Mouse (Mus musculus): ENCODE measurements around the gene Flot2. TPM values are rescaled to one million over a fixed set of nuclear protein-coding genes. Genes with fewer than 3 reads are reported as not detected.
A peak's percentile ranks its signal among the peaks of the same experiment; 100 is the strongest.

Flot2 gene
- 106 and 117 TPM in 2 replicates for polyA plus RNA-seq (2014; fragmentation: Nextera tagmentation; extraction: Ambion mirVana)

- peak; percentile 87 for ATAC-seq (ENCODE audit: low read depth)
Observed at GRCm38 (mm10) chr11:78037831-78038752, at the start of gene Flot2. Flot2 (plus strand) TSS chr11:78037931.

GRCm38 (mm10) chr11:77989071-77989690, 48.5 kb upstream of the Flot2 start:
- Histone ChIP-seq H3K9me3 (ENCODE audit: control insufficient read depth, low read length) (no peaks in the 10 kb centered on the region), H3K4me2 (ENCODE audit: low read depth, low read length) (no peak overlapping the region), H3K36me3 (ENCODE audit: control insufficient read depth, insufficient read depth, low read length) (peaks cover 14% of the 10 kb centered on the region; the same call in 1 of the 2 replicates), H3K4me1 (ENCODE audit: control insufficient read depth, insufficient read depth, low read length) (0 out of 2 replicates have a peak, but pooled peaks cover 4% of the 10 kb centered on the region), H3K27ac (ENCODE audit: low read depth, low read length) (no peak overlapping the region), H3K9ac (replicated peaks; ENCODE audit: low read depth, low read length) (no peak overlapping the region), H3K27me3 (ENCODE audit: control insufficient read depth, insufficient read depth, low read length) (no peaks in the 10 kb centered on the region), H3K4me3 (ENCODE audit: low read depth, low read length) (no peak overlapping the region)
- WGBS: 95% methylated on average over 13 of the region's 13 CpGs
- no peak for ATAC-seq (ENCODE audit: low read depth)

More at GRCm38 (mm10) chr11:78037831-78038752, at the start of gene Flot2:
- Histone ChIP-seq H3K36me3 (ENCODE audit: control insufficient read depth, insufficient read depth, low read length) (peaks cover 4% of the 10 kb centered on the region; the same call in 1 of the 2 replicates), H3K27me3 (ENCODE audit: control insufficient read depth, insufficient read depth, low read length) (no peaks in the 10 kb centered on the region), H3K9me3 (ENCODE audit: control insufficient read depth, low read length) (no peaks in the 10 kb centered on the region), H3K9ac (replicated peaks; ENCODE audit: low read depth, low read length) (peak within 1 kb of the TSS; percentile 97), H3K27ac (ENCODE audit: low read depth, low read length) (peak within 1 kb of the TSS; percentile 84), H3K4me2 (ENCODE audit: low read depth, low read length) (peak within 1 kb of the TSS; percentile 67), H3K4me1 (ENCODE audit: control insufficient read depth, insufficient read depth, low read length) (peaks cover 21% of the 10 kb centered on the region), H3K4me3 (ENCODE audit: low read depth, low read length) (peak within 1 kb of the TSS; percentile 89)
- 3% methylated on average over 50 of the region's 55 CpGs for WGBS

- ATAC-seq (ENCODE audit: low read depth): no peak
- Histone ChIP-seq H3K27me3 (ENCODE audit: control insufficient read depth, insufficient read depth, low read length) (no peaks in the 10 kb centered on the region), H3K4me2 (ENCODE audit: low read depth, low read length) (no peak overlapping the region), H3K9ac (replicated peaks; ENCODE audit: low read depth, low read length) (no peak overlapping the region), H3K27ac (ENCODE audit: low read depth, low read length) (no peak overlapping the region), H3K36me3 (ENCODE audit: control insufficient read depth, insufficient read depth, low read length) (no peaks in the 10 kb centered on the region; the same call in 1 of the 2 replicates), H3K4me1 (ENCODE audit: control insufficient read depth, insufficient read depth, low read length) (no peaks in the 10 kb centered on the region), H3K9me3 (ENCODE audit: control insufficient read depth, low read length) (no peaks in the 10 kb centered on the region), H3K4me3 (ENCODE audit: low read depth, low read length) (no peak overlapping the region)
- 81% methylated on average over 1 of the region's 1 CpGs for WGBS
Observed at GRCm38 (mm10) chr11:77995556-77995955, 42.2 kb upstream of the Flot2 start.

- H3K4me3 ChIP-seq (ENCODE audit: low read depth, low read length): no peak overlapping the region
- WGBS: 99% methylated on average over 5 of the region's 5 CpGs
- no peak overlapping the region for H3K4me2 ChIP-seq (ENCODE audit: low read depth, low read length)
- peaks cover 46% of the 10 kb centered on the region for H3K36me3 ChIP-seq (ENCODE audit: control insufficient read depth, insufficient read depth, low read length)
- H3K9me3 ChIP-seq (ENCODE audit: control insufficient read depth, low read length): no peaks in the 10 kb centered on the region
- ATAC-seq (ENCODE audit: low read depth): no peak
- no peak overlapping the region for H3K9ac ChIP-seq (replicated peaks; ENCODE audit: low read depth, low read length)
- H3K27me3 ChIP-seq (ENCODE audit: control insufficient read depth, insufficient read depth, low read length): no peaks in the 10 kb centered on the region
- H3K4me1 ChIP-seq (ENCODE audit: control insufficient read depth, insufficient read depth, low read length): no peaks in the 10 kb centered on the region
- H3K27ac ChIP-seq (ENCODE audit: low read depth, low read length): no peak overlapping the region
Observed at GRCm38 (mm10) chr11:78006446-78006845, 31.3 kb upstream of the Flot2 start.

- no peaks in the 10 kb centered on the region for H3K9me3 ChIP-seq (ENCODE audit: control insufficient read depth, low read length)
- WGBS: 13% methylated on average over 4 of the region's 4 CpGs
- peak; percentile 70 for ATAC-seq (ENCODE audit: low read depth)
- H3K36me3 ChIP-seq (ENCODE audit: control insufficient read depth, insufficient read depth, low read length): peaks cover 62% of the 10 kb centered on the region
- H3K27me3 ChIP-seq (ENCODE audit: control insufficient read depth, insufficient read depth, low read length): no peaks in the 10 kb centered on the region
- H3K4me1 ChIP-seq (ENCODE audit: control insufficient read depth, insufficient read depth, low read length): no peaks in the 10 kb centered on the region
- no peak overlapping the region for H3K4me3 ChIP-seq (ENCODE audit: low read depth, low read length)
- H3K4me2 ChIP-seq (ENCODE audit: low read depth, low read length): no peak overlapping the region
- no peak overlapping the region for H3K9ac ChIP-seq (replicated peaks; ENCODE audit: low read depth, low read length)
- H3K27ac ChIP-seq (ENCODE audit: low read depth, low read length): no peak overlapping the region
Observed at GRCm38 (mm10) chr11:78019676-78020075, 18.1 kb upstream of the Flot2 start.

- Histone ChIP-seq H3K4me2 (ENCODE audit: low read depth, low read length) (no peak overlapping the region), H3K9me3 (ENCODE audit: control insufficient read depth, low read length) (no peaks in the 10 kb centered on the region), H3K4me3 (ENCODE audit: low read depth, low read length) (no peak overlapping the region), H3K9ac (replicated peaks; ENCODE audit: low read depth, low read length) (no peak overlapping the region), H3K27me3 (ENCODE audit: control insufficient read depth, insufficient read depth, low read length) (no peaks in the 10 kb centered on the region), H3K4me1 (ENCODE audit: control insufficient read depth, insufficient read depth, low read length) (no peaks in the 10 kb centered on the region), H3K36me3 (ENCODE audit: control insufficient read depth, insufficient read depth, low read length) (peaks cover 58% of the 10 kb centered on the region), H3K27ac (ENCODE audit: low read depth, low read length) (no peak overlapping the region)
- 86% methylated on average over 8 of the region's 8 CpGs for WGBS
- no peak for ATAC-seq (ENCODE audit: low read depth)
Observed at GRCm38 (mm10) chr11:78023607-78024006, 14.1 kb upstream of the Flot2 start.

- 84% methylated on average over 8 of the region's 8 CpGs for WGBS
Observed at GRCm38 (mm10) chr11:78029240-78029639, 8.5 kb upstream of the Flot2 start.

GRCm38 (mm10) chr11:78030600-78030999, 7.1 kb upstream of the Flot2 start:
- 71% methylated on average over 2 of the region's 2 CpGs for WGBS
- peaks cover 41% of the 10 kb centered on the region for H3K36me3 ChIP-seq (ENCODE audit: control insufficient read depth, insufficient read depth, low read length)

More at GRCm38 (mm10) chr11:78029240-78029639, 8.5 kb upstream of the Flot2 start:
- Histone ChIP-seq H3K36me3 (ENCODE audit: control insufficient read depth, insufficient read depth, low read length) (peaks cover 47% of the 10 kb centered on the region), H3K27ac (ENCODE audit: low read depth, low read length) (no peak overlapping the region), H3K9me3 (ENCODE audit: control insufficient read depth, low read length) (no peaks in the 10 kb centered on the region), H3K27me3 (ENCODE audit: control insufficient read depth, insufficient read depth, low read length) (no peaks in the 10 kb centered on the region), H3K4me1 (ENCODE audit: control insufficient read depth, insufficient read depth, low read length) (peaks cover 13% of the 10 kb centered on the region), H3K4me3 (ENCODE audit: low read depth, low read length) (no peak overlapping the region), H3K4me2 (ENCODE audit: low read depth, low read length) (no peak overlapping the region), H3K9ac (replicated peaks; ENCODE audit: low read depth, low read length) (no peak overlapping the region)
- ATAC-seq (ENCODE audit: low read depth): no peak

GRCm38 (mm10) chr11:78031389-78031788, 6.3 kb upstream of the Flot2 start:
- H3K27me3 ChIP-seq (ENCODE audit: control insufficient read depth, insufficient read depth, low read length): no peaks in the 10 kb centered on the region
- WGBS: 41% methylated on average over 6 of the region's 6 CpGs
- peak overlapping the region; percentile 94; the same call in 1 of the 2 replicates for H3K27ac ChIP-seq (ENCODE audit: low read depth, low read length)
- H3K4me1 ChIP-seq (ENCODE audit: control insufficient read depth, insufficient read depth, low read length): peaks cover 13% of the 10 kb centered on the region
- no peaks in the 10 kb centered on the region for H3K9me3 ChIP-seq (ENCODE audit: control insufficient read depth, low read length)
- no peak for ATAC-seq (ENCODE audit: low read depth)
- H3K9ac ChIP-seq (replicated peaks; ENCODE audit: low read depth, low read length): no peak overlapping the region
- no peak overlapping the region for H3K4me3 ChIP-seq (ENCODE audit: low read depth, low read length)
- H3K4me2 ChIP-seq (ENCODE audit: low read depth, low read length): peak overlapping the region; percentile 68
- H3K36me3 ChIP-seq (ENCODE audit: control insufficient read depth, insufficient read depth, low read length): peaks cover 33% of the 10 kb centered on the region; the same call in 1 of the 2 replicates

More at GRCm38 (mm10) chr11:78030600-78030999, 7.1 kb upstream of the Flot2 start:
- no peak for ATAC-seq (ENCODE audit: low read depth)
- H3K27me3 ChIP-seq (ENCODE audit: control insufficient read depth, insufficient read depth, low read length): no peaks in the 10 kb centered on the region
- no peak overlapping the region for H3K4me2 ChIP-seq (ENCODE audit: low read depth, low read length)
- H3K27ac ChIP-seq (ENCODE audit: low read depth, low read length): no peak overlapping the region
- peaks cover 13% of the 10 kb centered on the region for H3K4me1 ChIP-seq (ENCODE audit: control insufficient read depth, insufficient read depth, low read length)
- H3K9me3 ChIP-seq (ENCODE audit: control insufficient read depth, low read length): no peaks in the 10 kb centered on the region
- H3K9ac ChIP-seq (replicated peaks; ENCODE audit: low read depth, low read length): no peak overlapping the region
- no peak overlapping the region for H3K4me3 ChIP-seq (ENCODE audit: low read depth, low read length)
